Mouse (Mus musculus): ENCODE measurements around the gene Atp11a. TPM values are rescaled to one million over a fixed set of nuclear protein-coding genes. Genes with fewer than 3 reads are reported as not detected.

Gene Atp11a
- total and polyA plus RNA-seq, 2 experiments from 2014 or later = 10.5 to 36.1 TPM

GRCm38 (mm10) chr8:12808018-12808417 lies 51.2 kb downstream of the Atp11a start:
- TF ChIP-seq CTCF (IDR thresholded peaks at IDR 0.05; ENCODE audit: low read depth) = no peak
- DNase-seq (no peak), ATAC-seq (no peak)
- H3K9me3 ChIP-seq (ENCODE audit: low read length) = no peaks in the 10 kb centered on the region
- no peak overlapping the region for H3K27ac ChIP-seq (ENCODE audit: low read depth, low read length)
- H3K36me3 ChIP-seq (ENCODE audit: insufficient read depth) = peaks cover 21% of the 10 kb centered on the region
- no peaks in the 10 kb centered on the region for H3K27me3 ChIP-seq (ENCODE audit: insufficient read depth, low read length)
- no peak overlapping the region for H3K4me3 ChIP-seq (ENCODE audit: low read depth, low read length)
- WGBS = 79% methylated on average over 2 of the region's 2 CpGs
- no peaks in the 10 kb centered on the region for H3K4me1 ChIP-seq (ENCODE audit: insufficient read depth)
- H3K9ac ChIP-seq = no peak overlapping the region
- H3K4me2 ChIP-seq (ENCODE audit: low read depth) = no peak overlapping the region

GRCm38 (mm10) chr8:12809516-12809915 lies 52.7 kb downstream of the Atp11a start:
- peaks cover 23% of the 10 kb centered on the region for H3K36me3 ChIP-seq (ENCODE audit: insufficient read depth)
- DNase-seq = no peak
- H3K9me3 ChIP-seq (ENCODE audit: low read length) = no peaks in the 10 kb centered on the region
- no peaks in the 10 kb centered on the region for H3K4me1 ChIP-seq (ENCODE audit: insufficient read depth)
- H3K4me3 ChIP-seq (ENCODE audit: low read depth, low read length) = no peak overlapping the region
- WGBS = 54% methylated on average over 2 of the region's 2 CpGs
- no peak overlapping the region for H3K27ac ChIP-seq (ENCODE audit: low read depth, low read length)
- no peak overlapping the region for H3K4me2 ChIP-seq (ENCODE audit: low read depth)
- TF ChIP-seq CTCF (IDR thresholded peaks at IDR 0.05; ENCODE audit: low read depth) = no peak
- H3K9ac ChIP-seq = no peak overlapping the region
- H3K27me3 ChIP-seq (ENCODE audit: insufficient read depth, low read length) = no peaks in the 10 kb centered on the region
- ATAC-seq = no peak

GRCm38 (mm10) chr8:12811231-12811630 lies 54.4 kb downstream of the Atp11a start:
- DNase-seq (no peak), ATAC-seq (no peak)
- no peak overlapping the region for H3K27ac ChIP-seq (ENCODE audit: low read depth, low read length)
- H3K27me3 ChIP-seq (ENCODE audit: insufficient read depth, low read length) = no peaks in the 10 kb centered on the region
- no peak overlapping the region for H3K4me3 ChIP-seq (ENCODE audit: low read depth, low read length)
- TF ChIP-seq CTCF (IDR thresholded peaks at IDR 0.05; ENCODE audit: low read depth) = peak; percentile 41
- no peak overlapping the region for H3K4me2 ChIP-seq (ENCODE audit: low read depth)
- H3K36me3 ChIP-seq (ENCODE audit: insufficient read depth) = peaks cover 23% of the 10 kb centered on the region
- no peaks in the 10 kb centered on the region for H3K9me3 ChIP-seq (ENCODE audit: low read length)
- no peaks in the 10 kb centered on the region for H3K4me1 ChIP-seq (ENCODE audit: insufficient read depth)
- WGBS = 46% methylated on average over 6 of the region's 6 CpGs
- H3K9ac ChIP-seq = no peak overlapping the region

- TF ChIP-seq CTCF (IDR thresholded peaks at IDR 0.05; ENCODE audit: low read depth) = no peak
- Histone ChIP-seq H3K27me3 (ENCODE audit: insufficient read depth, low read length) (no peaks in the 10 kb centered on the region), H3K4me2 (ENCODE audit: low read depth) (no peak overlapping the region), H3K4me3 (ENCODE audit: low read depth, low read length) (no peak overlapping the region), H3K9ac (no peak overlapping the region), H3K9me3 (ENCODE audit: low read length) (no peaks in the 10 kb centered on the region), H3K36me3 (ENCODE audit: insufficient read depth) (peaks cover 29% of the 10 kb centered on the region), H3K27ac (ENCODE audit: low read depth, low read length) (no peak overlapping the region), H3K4me1 (ENCODE audit: insufficient read depth) (no peaks in the 10 kb centered on the region)
- WGBS = 49% methylated on average over 6 of the region's 6 CpGs
- ATAC-seq = no peak
- no peak for DNase-seq
These were observed 59.6 kb downstream of the Atp11a start for GRCm38 (mm10) chr8:12816412-12816811.

- Histone ChIP-seq H3K9me3 (ENCODE audit: low read length) (no peaks in the 10 kb centered on the region), H3K4me3 (ENCODE audit: low read depth, low read length) (no peak overlapping the region), H3K27ac (ENCODE audit: low read depth, low read length) (no peak overlapping the region), H3K36me3 (ENCODE audit: insufficient read depth) (peaks cover 72% of the 10 kb centered on the region), H3K4me1 (ENCODE audit: insufficient read depth) (no peaks in the 10 kb centered on the region), H3K27me3 (ENCODE audit: insufficient read depth, low read length) (no peaks in the 10 kb centered on the region), H3K9ac (no peak overlapping the region), H3K4me2 (ENCODE audit: low read depth) (no peak overlapping the region)
- DNase-seq (no peak), ATAC-seq (no peak)
- no peak for TF ChIP-seq CTCF (IDR thresholded peaks at IDR 0.05; ENCODE audit: low read depth)
- 84% methylated on average over 7 of the region's 7 CpGs for WGBS
These were observed 66.1 kb downstream of the Atp11a start for GRCm38 (mm10) chr8:12822892-12823291.

GRCm38 (mm10) chr8:12824562-12824961 lies 67.7 kb downstream of the Atp11a start:
- H3K9me3 ChIP-seq (ENCODE audit: low read length) = no peaks in the 10 kb centered on the region
- H3K27ac ChIP-seq (ENCODE audit: low read depth, low read length) = no peak overlapping the region
- H3K36me3 ChIP-seq (ENCODE audit: insufficient read depth) = peaks cover 85% of the 10 kb centered on the region
- no peak overlapping the region for H3K9ac ChIP-seq
- no peak for TF ChIP-seq CTCF (IDR thresholded peaks at IDR 0.05; ENCODE audit: low read depth)
- no peak overlapping the region for H3K4me3 ChIP-seq (ENCODE audit: low read depth, low read length)
- H3K4me2 ChIP-seq (ENCODE audit: low read depth) = no peak overlapping the region
- no peaks in the 10 kb centered on the region for H3K4me1 ChIP-seq (ENCODE audit: insufficient read depth)
- DNase-seq (no peak), ATAC-seq (no peak)
- WGBS = 64% methylated on average over 10 of the region's 10 CpGs
- no peaks in the 10 kb centered on the region for H3K27me3 ChIP-seq (ENCODE audit: insufficient read depth, low read length)

GRCm38 (mm10) chr8:12825236-12825635 lies 68.4 kb downstream of the Atp11a start:
- Histone ChIP-seq H3K36me3 (ENCODE audit: insufficient read depth) (peaks cover 86% of the 10 kb centered on the region), H3K4me1 (ENCODE audit: insufficient read depth) (no peaks in the 10 kb centered on the region)
- TF ChIP-seq CTCF (IDR thresholded peaks at IDR 0.05; ENCODE audit: low read depth) = no peak

More at GRCm38 (mm10) chr8:12825236-12825635, 68.4 kb downstream of the Atp11a start:
- Histone ChIP-seq H3K4me2 (ENCODE audit: low read depth) (no peak overlapping the region), H3K4me3 (ENCODE audit: low read depth, low read length) (no peak overlapping the region), H3K27me3 (ENCODE audit: insufficient read depth, low read length) (no peaks in the 10 kb centered on the region), H3K27ac (ENCODE audit: low read depth, low read length) (no peak overlapping the region), H3K9me3 (ENCODE audit: low read length) (no peaks in the 10 kb centered on the region), H3K9ac (no peak overlapping the region)
- DNase-seq = no peak
- no peak for ATAC-seq
- 80% methylated on average over 6 of the region's 6 CpGs for WGBS
